Comparison of ENCODE assay signal across 8 mouse cellular contexts in genomic region chr4:117218517-117219219, GRCm38 (mm10). TPM values are rescaled to one million over a fixed set of nuclear protein-coding genes. Genes with fewer than 3 reads are reported as not detected.
A peak's percentile ranks its signal among the peaks of the same experiment; 100 is the strongest.
DNase-seq lines count a peak whose midpoint lies in the region; ATAC-seq and TF ChIP-seq lines count a peak whose summit lies in the region.

No protein-coding gene starts in this region.

- H3K4me2 ChIP-seq in forebrain, embryonic 15.5 days (replicated peaks), result no peak overlapping the region
- no peak overlapping the region for H3K4me2 ChIP-seq in intestine, postnatal 0 days (replicated peaks; ENCODE audit: low read depth)

- no peaks in the 10 kb centered on the region for H3K36me3 ChIP-seq in forebrain, embryonic 15.5 days
- no peaks in the 10 kb centered on the region for H3K36me3 ChIP-seq in intestine, postnatal 0 days (ENCODE audit: control insufficient read depth, insufficient read depth)
- H3K36me3 ChIP-seq in liver, adult 2 months (ENCODE audit: control insufficient read depth, insufficient read depth, low read length), result no peaks in the 10 kb centered on the region

- no peaks in the 10 kb centered on the region for H3K4me1 ChIP-seq in forebrain, embryonic 15.5 days
- H3K4me1 ChIP-seq in intestine, postnatal 0 days (replicated peaks; ENCODE audit: control insufficient read depth, insufficient read depth, low read length), result no peaks in the 10 kb centered on the region
- no peaks in the 10 kb centered on the region for H3K4me1 ChIP-seq in liver, adult 2 months (ENCODE audit: control insufficient read depth, insufficient read depth, low read length)

- H3K9me3 ChIP-seq in forebrain, embryonic 15.5 days, result no peaks in the 10 kb centered on the region
- no peaks in the 10 kb centered on the region for H3K9me3 ChIP-seq in intestine, postnatal 0 days (ENCODE audit: control insufficient read depth)

- 41% methylated on average over 10 of the region's 10 CpGs for WGBS in forebrain, embryonic 15.5 days
- 34% methylated on average over 10 of the region's 10 CpGs for WGBS in intestine, postnatal 0 days
- WGBS in liver, adult 2 months, result 28% methylated on average over 10 of the region's 10 CpGs

- no peak overlapping the region for H3K4me3 ChIP-seq in forebrain, embryonic 15.5 days
- no peak overlapping the region for H3K4me3 ChIP-seq in intestine, postnatal 0 days (ENCODE audit: low read depth, low read length)
- H3K4me3 ChIP-seq in liver, adult 2 months (ENCODE audit: insufficient read depth, low read depth, low read length), result no peak overlapping the region

- peak; percentile 95 for TF ChIP-seq CTCF in intestine, postnatal 0 days (IDR thresholded peaks at IDR 0.05; ENCODE audit: low read depth)
- TF ChIP-seq CTCF in liver, adult 2 months (IDR thresholded peaks at IDR 0.05; ENCODE audit: low read depth, low read length), result peak; percentile 93

- no peaks in the 10 kb centered on the region for H3K27me3 ChIP-seq in forebrain, embryonic 15.5 days
- H3K27me3 ChIP-seq in intestine, postnatal 0 days (replicated peaks; ENCODE audit: control insufficient read depth, insufficient read depth, low read length), result no peaks in the 10 kb centered on the region
- H3K27me3 ChIP-seq in liver, adult 2 months (ENCODE audit: control insufficient read depth, insufficient read depth, low read length), result no peaks in the 10 kb centered on the region

- H3K27ac ChIP-seq in forebrain, embryonic 15.5 days (replicated peaks), result no peak overlapping the region
- H3K27ac ChIP-seq in intestine, postnatal 0 days (ENCODE audit: low read depth, low read length), result no peak overlapping the region
- H3K27ac ChIP-seq in liver, adult 2 months (replicated peaks; ENCODE audit: insufficient read depth, low read depth, low read length), result no peak overlapping the region

- 0 out of 2 replicates have a peak, but pooled peaks have one; percentile 35 for ATAC-seq in forebrain, embryonic 15.5 days (replicated peaks)
- ATAC-seq in intestine, postnatal 0 days, result peak; percentile 33; the same call in 1 of the 2 replicates
- ATAC-seq in monocyte, adult 5-6 weeks (replicated peaks; ENCODE audit: insufficient number of reproducible peaks, low FRiP score, low TSS enrichment, poor library complexity, severe bottlenecking), result peak; percentile 76

- no peak for TF ChIP-seq POLR2A in liver, adult 2 months (IDR thresholded peaks at IDR 0.05; ENCODE audit: extremely low read depth, insufficient read depth, low read length)

- H3K79me2 ChIP-seq in liver, adult 2 months (ENCODE audit: control insufficient read depth, insufficient read depth, low read length), result no peaks in the 10 kb centered on the region

- DNase-seq in urinary bladder, postnatal 36 days (ENCODE audit: low spot score in 2 of 2), result peak; percentile 20 to 36
- no peak for DNase-seq in urinary bladder, adult 2 months (ENCODE audit: low spot score)
- peak; percentile 42 for DNase-seq in c-Kit-positive CD71-positive TER-119-positive erythroid progenitor cells, embryonic 14.5 days (ENCODE audit: low spot score)
- peak; percentile 57 for DNase-seq in liver, adult 2 months (ENCODE audit: extremely low read depth, low read depth, low spot score)
- peak; percentile 58 for DNase-seq in thymus, postnatal 14 days

- H3K9ac ChIP-seq in forebrain, embryonic 15.5 days (replicated peaks), result no peak overlapping the region
- H3K9ac ChIP-seq in intestine, postnatal 0 days (ENCODE audit: low read depth, low read length), result no peak overlapping the region
- H3K9ac ChIP-seq in liver, adult 2 months (ENCODE audit: low read depth, low read length), result no peak overlapping the region

RNA-seq across cellular contexts. Expression of gene Tmem53, which starts 33.1 kb away (rescaled TPM):
- polyA plus RNA-seq in urinary bladder, adult 2 months (2012; rRNA removed), result 12.4 and 14.0 TPM in 2 replicates
- polyA plus RNA-seq in forebrain, embryonic 15.5 days (2015; fragmentation: Nextera tagmentation; extraction: Ambion mirVana), result 4.9 and 6.5 TPM in 2 replicates
- 12.8 and 14.0 TPM in 2 replicates for polyA plus RNA-seq in intestine, postnatal 0 days (2015; fragmentation: Nextera tagmentation; extraction: Ambion mirVana)
- total RNA-seq in liver, adult 2 months (2014; rRNA removed), result 32.1 and 49.6 TPM in 2 replicates
- polyA plus RNA-seq in liver, adult 2 months (2012; rRNA removed), result 110 and 121 TPM in 2 replicates
- total RNA-seq in monocyte, adult 5-6 weeks (2017), result 0.29 TPM in 1 of 3 replicates, not detected in the others

RNA-seq across cellular contexts. Expression of gene Armh1, which starts 33.3 kb away (rescaled TPM):
- 0.19 and 0.24 TPM in 2 replicates for polyA plus RNA-seq in urinary bladder, adult 2 months (2012; rRNA removed)
- polyA plus RNA-seq in forebrain, embryonic 15.5 days (2015; fragmentation: Nextera tagmentation; extraction: Ambion mirVana), result 0.92 and 1.8 TPM in 2 replicates
- polyA plus RNA-seq in intestine, postnatal 0 days (2015; fragmentation: Nextera tagmentation; extraction: Ambion mirVana), result 0.12 and 0.22 TPM in 2 replicates
- total RNA-seq in liver, adult 2 months (2014; rRNA removed), result not detected in 2 replicates
- polyA plus RNA-seq in liver, adult 2 months (2012; rRNA removed), result not detected in 2 replicates
- not detected in 3 replicates for total RNA-seq in monocyte, adult 5-6 weeks (2017)

RNA-seq across cellular contexts. Expression of gene Kif2c, which starts 36.2 kb away (rescaled TPM):
- polyA plus RNA-seq in urinary bladder, adult 2 months (2012; rRNA removed), result 0.89 and 1.0 TPM in 2 replicates
- polyA plus RNA-seq in forebrain, embryonic 15.5 days (2015; fragmentation: Nextera tagmentation; extraction: Ambion mirVana), result 35.5 and 39.3 TPM in 2 replicates
- polyA plus RNA-seq in intestine, postnatal 0 days (2015; fragmentation: Nextera tagmentation; extraction: Ambion mirVana), result 6.8 and 7.9 TPM in 2 replicates
- 0.18 and 0.67 TPM in 2 replicates for total RNA-seq in liver, adult 2 months (2014; rRNA removed)
- polyA plus RNA-seq in liver, adult 2 months (2012; rRNA removed), result 0.05 TPM in 1 of 2 replicates, not detected in the other
- total RNA-seq in monocyte, adult 5-6 weeks (2017), result 0.68 to 1.9 TPM in 2 of 3 replicates, not detected in the other
